Mouse (Mus musculus) retina, embryonic 14.5 days (tissue): ENCODE measurements at regions not wholly inside any gene's neighbourhood (a gene's known extent, or its start where the extent isn't known, plus 50 kb on each side); places are given as distances from the start of the nearest gene placed in this dataset.
"Not testable (repeated sequence)": the region's sequence is repeated elsewhere in the genome, so short reads cannot be mapped to it uniquely, and the experiment has no call there.

Experiments
- DNase-seq: peaks from one replicate; pipeline ENCODE4 v3.0.0-alpha.2; 2015; ENCODE audit warnings: low spot score

DNA sequence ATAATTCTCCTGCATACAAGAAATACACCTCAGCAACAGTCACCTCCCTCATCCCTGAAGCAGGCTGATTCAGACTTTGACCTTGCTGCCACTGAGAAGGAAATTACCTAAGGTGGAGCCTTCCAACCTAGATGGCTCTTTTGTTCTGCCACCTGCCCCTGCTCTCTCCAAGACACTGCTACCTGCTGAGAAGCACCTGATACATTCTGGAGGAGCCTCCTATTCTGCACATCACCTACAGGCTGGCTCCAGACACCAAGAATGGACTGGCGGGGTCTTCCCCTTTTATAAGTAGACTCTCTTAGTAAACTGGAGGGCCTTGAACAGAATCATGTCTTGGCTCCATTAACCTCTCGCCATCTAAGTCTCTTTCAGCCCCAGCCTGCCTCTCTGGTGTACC lies 1149.5 kb upstream of the 2610301B20Rik start:
- not testable (repeated sequence) for DNase-seq

DNA sequence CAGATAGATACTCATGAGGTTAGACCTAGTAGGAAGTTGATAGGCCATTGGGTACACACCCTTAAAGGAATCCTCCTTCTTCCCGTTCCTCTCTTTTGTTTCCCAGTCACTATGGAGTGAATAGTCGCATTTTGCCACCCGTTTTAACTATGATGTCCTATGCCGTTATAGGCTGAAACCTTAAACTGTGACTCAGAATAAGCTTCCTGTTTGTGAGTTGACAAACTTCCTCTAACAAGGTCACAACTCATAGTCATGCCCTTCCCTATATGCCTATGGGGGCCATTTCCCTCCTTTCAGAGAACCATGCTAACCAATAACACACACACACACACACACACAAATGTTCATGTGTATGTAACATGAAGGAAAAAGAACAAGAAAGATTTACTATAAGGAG lies 1136.6 kb upstream of the 2610301B20Rik start:
- no peak for DNase-seq

DNA sequence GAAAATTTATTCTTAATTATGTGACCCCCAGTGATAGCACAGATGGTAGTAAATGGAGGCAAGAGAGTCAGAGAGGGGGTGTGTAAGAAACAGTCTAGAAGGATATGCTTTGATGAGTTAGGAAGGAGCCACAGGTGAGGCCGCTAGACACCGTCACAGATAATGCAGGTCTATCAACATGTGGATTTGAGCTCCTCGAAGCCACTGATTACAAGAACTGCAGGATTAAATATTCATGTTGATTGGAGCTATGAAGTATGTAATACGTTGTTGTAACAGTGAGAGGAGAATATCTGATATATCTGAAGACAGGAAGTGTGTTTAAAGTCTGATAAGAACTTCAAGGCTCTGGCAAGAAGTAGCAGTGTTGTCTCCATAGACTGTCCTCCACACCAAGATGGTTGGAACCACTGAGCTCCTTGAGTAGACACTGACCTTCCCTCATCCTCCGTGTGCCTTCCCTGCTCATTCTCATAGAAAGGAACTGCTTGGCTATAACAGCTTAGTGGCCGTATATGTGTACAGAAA lies 1126.8 kb upstream of the 2610301B20Rik start:
- no peak for DNase-seq

DNA sequence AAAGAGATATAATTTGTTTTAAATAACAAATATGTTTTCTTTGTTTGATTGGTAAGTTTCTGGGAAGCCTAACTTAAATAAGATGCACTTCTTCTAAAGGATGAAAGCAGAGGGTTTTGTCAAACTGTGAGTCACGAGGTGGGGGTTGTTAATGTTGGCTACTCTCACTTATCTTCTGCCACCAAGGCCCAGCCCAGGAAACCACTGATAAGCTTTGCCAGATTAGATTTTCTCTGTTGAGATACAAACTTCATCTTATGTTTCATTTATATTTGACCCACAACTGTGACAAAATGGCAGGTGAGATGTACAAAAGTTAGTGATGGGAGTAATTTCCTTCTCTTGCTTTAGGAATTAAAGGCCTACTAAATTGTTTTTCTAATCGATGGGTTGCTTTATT lies 1126.2 kb upstream of the 2610301B20Rik start:
- DNase-seq: no peak

DNA sequence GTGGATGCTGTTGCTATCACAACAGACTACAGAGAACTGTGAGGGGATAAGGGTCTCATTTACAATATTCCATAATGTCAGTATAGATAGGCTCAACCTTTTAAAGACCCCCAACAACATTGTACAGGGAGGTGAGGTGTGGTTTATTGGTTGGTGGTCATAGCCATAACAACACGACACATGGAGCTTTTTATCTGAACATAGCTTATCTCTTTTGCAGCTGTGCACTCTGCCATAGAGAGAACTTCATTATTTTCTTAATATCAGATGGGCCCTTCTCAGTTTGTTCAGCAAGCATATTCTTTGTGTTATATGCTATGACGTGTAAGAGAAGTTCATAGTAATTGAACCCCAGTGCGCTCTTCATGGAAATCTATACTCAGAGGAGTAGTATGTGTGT lies 1124.4 kb upstream of the 2610301B20Rik start:
- no peak for DNase-seq

DNA sequence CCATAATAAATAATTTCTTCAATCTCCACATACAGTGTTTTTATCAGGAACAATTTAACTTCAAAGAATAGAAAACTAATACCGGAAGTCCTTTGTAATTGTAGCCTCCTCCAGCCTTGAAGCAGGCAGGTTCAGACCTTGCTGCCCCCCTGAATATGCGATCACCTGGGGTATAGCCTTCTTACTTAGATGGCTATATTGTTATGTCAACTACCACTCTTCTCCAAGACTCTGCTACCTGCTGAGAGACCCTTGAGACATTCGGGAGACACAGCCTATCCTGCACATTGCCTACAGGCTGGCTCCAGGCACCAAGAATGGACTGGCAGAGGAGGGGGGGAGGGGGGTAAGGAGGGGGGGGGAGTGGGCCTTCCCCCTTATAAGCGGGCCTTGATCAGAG lies 1123.9 kb upstream of the 2610301B20Rik start:
- DNase-seq: no peak

DNA sequence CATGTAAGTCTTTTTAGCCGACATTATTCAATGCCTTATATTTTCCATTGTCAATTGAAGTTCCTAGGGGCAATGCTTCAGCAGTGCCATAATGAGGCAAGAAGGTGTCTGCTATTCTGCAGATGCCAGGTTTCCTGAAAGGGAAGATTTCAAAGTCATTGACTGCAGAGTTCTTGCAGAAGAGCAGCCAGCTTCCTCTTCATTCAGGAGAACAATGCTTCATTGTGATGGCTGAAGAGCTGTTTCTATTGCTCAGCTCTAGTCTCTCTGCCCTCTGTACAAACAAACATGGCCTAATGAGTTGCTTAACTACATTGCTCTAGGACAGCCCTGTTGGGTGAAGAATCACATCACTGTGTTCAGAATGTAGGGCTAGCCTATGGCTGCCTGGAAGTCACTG lies 1111.0 kb upstream of the 2610301B20Rik start:
- DNase-seq: peak; percentile 52

DNA sequence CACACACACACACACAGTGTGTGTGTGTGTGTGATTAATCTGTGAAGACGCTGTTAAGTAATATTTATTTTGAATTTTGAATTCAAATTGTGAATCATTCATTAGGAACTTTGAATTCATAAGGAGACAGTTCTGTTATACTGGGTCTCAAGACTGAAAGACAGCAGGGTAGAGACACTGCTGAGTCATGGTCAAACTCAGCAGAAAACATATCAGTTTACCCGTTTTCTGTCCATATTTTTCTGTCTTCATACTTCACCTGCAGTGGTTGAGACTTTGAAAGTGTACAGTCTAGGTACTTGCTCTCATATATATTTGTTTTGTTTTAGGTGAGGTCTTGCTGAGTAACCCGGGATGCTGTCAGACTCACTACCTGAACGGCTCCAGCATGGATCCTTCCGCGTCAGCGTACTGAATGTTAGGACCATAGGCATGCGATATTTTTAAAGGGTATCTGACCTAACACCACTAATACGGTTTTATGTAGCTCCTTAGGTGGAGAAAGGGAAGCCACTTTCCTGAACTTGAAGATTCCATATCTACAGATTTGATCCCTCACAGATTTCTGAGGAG lies 1104.6 kb upstream of the 2610301B20Rik start:
- peak; percentile 40 for DNase-seq

DNA sequence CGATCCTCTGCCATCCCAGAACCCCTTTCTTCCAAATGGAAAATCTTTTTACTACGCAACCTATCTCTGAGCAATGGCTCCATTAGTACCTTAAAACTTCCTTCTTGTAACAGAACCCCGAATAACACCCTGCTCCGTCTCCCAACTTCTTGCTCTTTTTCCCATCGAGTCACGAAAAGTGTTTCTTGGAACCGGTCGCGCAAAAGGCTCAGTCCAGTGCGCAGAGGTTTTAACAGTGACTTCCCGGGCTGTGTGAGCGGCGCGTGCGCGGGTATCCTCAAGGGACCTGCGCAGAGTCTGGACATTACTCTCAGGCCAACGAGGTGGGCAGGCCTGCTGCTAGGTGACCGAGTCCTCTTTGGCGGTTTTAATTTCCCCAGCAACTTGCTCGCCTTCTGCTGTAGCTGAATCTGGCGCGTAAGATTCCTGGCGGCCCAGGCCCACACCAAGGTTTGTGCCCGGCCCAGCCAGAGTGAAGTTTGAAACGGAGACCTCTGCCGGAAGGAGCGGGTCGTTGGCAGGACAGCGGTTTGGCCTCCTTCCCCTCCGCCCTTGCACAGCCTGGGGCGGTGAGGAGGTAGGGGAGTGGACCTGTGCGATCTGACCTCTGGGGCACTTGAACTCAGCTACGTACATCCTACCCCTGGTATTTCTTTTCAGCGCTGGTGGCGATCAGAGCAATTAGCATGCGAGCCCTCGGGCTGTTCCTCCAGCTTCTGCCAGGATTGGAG lies 1103.8 kb upstream of the 2610301B20Rik start:
- DNase-seq: peak; percentile 76

DNA sequence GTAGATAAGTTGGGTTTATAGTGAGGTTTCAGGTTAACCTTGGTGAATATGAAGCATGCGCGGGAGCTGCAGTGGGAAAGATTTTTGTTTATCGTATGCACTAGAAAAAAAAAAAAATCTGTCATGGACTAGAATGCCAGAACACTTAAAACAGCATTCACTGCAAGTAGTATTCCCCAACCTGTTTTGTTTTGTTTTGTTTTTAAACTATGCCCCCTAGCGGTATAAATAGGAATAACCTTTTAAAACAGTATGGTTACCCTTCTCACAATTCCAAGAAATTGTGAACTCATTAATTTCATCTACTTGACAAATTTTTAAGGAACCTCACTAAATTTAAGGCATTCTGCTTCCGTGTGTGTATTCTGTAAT lies 1103.2 kb upstream of the 2610301B20Rik start:
- peak; percentile 80 for DNase-seq

DNA sequence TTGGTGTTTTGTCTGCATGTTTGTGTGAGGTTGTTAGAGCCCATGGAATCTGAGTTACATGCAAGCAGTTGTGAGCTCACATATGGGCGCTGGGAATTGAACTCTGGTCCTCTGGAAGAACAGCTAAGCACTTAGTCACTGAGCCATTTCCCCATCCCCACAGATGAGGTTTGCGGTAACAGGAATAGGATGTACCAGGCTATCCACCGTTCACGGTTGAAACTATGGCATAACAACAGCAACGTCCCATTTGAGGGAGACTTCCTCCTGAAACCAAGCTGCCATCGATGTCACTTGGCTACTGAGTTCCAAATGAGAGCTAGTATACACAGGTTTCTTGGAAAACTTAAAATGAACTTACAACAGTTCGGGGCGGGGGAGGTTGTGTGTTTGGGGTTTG lies 1095.9 kb upstream of the 2610301B20Rik start:
- DNase-seq: no peak

DNA sequence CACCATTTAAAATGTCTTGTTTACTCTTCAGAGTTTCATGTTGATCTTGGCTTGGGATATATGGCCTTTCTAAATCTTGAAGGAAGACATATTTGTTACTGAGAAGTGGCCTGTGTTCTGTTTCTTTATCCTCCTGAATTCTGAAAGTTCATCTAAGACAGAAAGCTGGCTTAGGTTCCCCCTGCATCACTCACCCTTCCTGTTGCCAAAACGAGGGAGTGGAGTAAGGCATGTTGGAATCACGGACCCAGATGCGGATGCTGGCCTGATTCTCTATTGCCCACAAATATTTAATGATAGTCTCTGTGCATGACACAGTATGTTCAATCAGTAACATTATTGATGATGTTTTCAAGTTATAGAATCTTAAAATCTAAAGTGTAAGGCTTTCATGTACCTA lies 1094.7 kb upstream of the 2610301B20Rik start:
- DNase-seq: no peak

DNA sequence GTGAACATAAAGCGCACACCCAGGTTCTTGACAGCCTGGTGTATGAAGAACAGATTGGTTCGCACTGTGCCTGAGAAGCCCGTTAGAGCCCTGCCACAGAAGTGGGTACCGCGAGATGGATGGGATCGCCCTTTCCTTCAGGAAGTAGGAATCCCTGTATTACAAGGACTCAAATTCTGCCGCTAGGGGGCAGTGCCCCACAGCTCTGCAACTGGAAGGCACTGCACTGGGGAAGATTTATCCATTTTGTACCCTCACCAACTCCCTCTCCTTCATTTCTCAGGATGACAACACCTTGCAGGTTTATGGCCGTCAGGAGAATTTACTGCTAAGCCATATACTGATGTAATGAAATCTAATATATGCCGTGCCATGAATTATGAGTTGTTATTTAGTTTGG lies 1094.1 kb upstream of the 2610301B20Rik start:
- peak; percentile 79 for DNase-seq

DNA sequence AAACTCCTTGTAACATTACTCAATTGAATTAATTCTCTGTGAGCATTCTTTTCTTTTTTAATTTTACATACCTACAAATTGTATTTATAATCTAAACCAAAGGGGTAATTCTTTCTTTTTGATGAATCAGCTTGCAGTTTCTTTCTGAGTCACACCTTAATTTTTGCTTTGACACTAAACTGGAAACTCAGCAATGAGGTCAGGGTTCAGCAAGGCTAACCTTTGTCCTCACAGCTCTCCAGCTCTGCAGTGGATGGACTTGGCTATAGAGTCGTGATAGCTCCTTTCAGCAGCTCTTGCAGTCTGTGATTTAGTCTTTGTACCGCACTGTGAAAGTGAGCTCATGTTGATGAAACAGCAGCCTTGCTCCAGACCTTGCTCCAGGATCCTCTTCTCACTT lies 1093.0 kb upstream of the 2610301B20Rik start:
- DNase-seq: no peak

DNA sequence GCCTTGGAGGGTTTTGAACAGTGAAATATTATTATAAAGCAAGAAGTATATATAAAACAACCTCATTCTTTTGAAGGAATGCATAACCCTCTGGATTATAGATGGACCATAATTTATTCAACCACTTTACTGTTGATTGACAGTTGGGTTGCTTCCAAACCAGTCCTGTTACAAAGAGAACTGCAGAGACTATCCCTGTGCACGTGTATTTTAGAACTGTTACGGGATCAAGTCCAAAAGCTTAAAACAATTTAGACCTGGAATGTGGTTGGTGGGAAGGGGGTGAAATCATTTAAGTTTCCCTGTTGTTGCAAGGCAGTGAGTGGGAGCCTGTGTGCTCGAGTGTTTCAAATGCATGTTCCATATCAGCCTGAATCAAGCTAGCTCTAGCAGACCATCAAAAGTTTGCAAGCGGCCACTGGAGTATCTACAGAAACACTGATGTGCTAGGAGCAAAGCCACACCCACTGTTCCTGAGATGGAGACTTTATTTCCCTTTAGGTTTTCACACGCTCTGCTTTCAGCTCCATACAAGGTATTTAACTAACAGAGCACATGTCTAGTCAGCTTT lies 1086.4 kb upstream of the 2610301B20Rik start:
- DNase-seq: no peak

DNA sequence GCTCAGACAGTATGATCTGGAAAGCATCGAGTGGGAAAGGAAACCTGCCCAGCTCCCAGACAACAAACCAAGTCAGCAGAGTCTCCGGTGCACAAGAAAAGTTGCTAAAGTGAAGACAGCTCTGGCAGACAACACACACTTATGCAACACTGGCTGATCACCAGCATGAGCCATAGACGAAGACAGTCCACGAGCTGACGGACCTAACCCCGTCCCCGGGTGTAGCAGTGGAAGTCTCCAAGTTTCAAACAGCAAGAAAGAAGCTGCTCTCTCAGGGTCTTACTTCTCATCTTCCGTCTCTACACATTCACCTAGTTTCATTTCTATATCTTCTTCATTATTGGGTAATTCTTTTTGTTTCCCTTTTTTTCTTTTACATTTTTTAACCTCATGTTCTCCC lies 1083.8 kb upstream of the 2610301B20Rik start:
- DNase-seq: no peak
